Mouse (Mus musculus) ES-E14 (cell line): ENCODE measurements around the gene Mrps23.

Experiments used
- CHD2 ChIP-seq: IDR thresholded peaks from 2 replicates; pipeline ENCODE4 v1.6.1; 2014; ENCODE audit warnings: mild to moderate bottlenecking, low read depth, low read length, inconsistent platforms
- MAFK ChIP-seq: IDR thresholded peaks from 2 replicates; pipeline ENCODE4 v1.6.1; 2014; ENCODE audit warnings: mild to moderate bottlenecking, low read depth, low read length, inconsistent platforms; ENCODE audit not compliant: insufficient read depth

DNA sequence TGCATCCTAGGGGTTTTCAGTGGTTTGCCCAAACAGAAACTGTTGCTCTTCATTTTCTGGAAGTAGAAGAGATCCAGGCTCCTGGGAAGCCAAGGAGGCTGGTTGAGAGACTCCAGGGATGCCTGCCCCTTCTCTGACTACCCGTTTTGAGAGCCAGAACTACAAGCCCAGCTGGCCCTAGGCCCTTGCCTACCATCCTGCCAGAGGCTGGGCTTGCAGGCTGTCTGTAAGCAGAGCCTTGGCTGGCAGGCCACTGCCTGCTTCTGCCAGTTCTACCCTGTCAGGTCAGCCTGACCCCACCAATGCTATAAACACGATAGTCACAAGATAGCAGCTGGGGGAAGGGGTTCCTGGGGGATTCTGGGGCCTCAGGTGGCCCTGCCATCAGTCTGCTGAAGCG is 48.7 kb upstream of the Mrps23 start:
- TF ChIP-seq MAFK = no peak
- TF ChIP-seq CHD2 = no peak
